Mouse (Mus musculus): ENCODE data around the gene Mapk12.

Gene Mapk12

GRCm38 (mm10) chr15:89140659-89141252 is at the start of gene Mapk12:
Gene Mapk12 (minus strand): TSS chr15:89140703.
- DNase-seq (ENCODE audit: low read depth, low spot score) = no peak

- no peak for DNase-seq (ENCODE audit: low read depth, low spot score)
These were observed 44.4 kb upstream of the Mapk12 start for GRCm38 (mm10) chr15:89184937-89185227.

GRCm38 (mm10) chr15:89184141-89184936 is 43.8 kb upstream of the Mapk12 start:
- no peak for DNase-seq (ENCODE audit: low read depth, low spot score)

DNA sequence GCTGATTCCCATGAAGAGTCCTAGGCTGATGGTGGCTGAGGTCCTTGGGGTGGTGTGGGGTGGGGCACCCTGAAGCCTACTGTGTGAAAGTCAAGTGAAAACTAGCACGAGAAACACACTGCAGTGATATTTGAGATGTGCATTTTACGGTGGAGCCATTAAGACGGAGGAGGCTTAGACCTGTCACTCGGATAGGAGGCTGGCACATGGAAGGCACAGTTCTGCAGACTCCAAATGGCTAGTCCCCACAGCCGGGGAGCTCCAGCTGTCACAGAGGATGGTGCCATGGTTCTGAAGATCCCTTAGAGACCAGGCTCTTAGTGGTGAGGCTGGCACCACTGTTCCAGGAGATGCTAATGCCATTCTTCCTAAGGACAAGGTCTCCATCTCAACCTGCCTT is 42.3 kb upstream of the Mapk12 start:
- no peak for DNase-seq (ENCODE audit: low read depth, low spot score)

GRCm38 (mm10) chr15:89182328-89182741 is 41.8 kb upstream of the Mapk12 start:
- no peak for DNase-seq (ENCODE audit: low read depth, low spot score)

DNA sequence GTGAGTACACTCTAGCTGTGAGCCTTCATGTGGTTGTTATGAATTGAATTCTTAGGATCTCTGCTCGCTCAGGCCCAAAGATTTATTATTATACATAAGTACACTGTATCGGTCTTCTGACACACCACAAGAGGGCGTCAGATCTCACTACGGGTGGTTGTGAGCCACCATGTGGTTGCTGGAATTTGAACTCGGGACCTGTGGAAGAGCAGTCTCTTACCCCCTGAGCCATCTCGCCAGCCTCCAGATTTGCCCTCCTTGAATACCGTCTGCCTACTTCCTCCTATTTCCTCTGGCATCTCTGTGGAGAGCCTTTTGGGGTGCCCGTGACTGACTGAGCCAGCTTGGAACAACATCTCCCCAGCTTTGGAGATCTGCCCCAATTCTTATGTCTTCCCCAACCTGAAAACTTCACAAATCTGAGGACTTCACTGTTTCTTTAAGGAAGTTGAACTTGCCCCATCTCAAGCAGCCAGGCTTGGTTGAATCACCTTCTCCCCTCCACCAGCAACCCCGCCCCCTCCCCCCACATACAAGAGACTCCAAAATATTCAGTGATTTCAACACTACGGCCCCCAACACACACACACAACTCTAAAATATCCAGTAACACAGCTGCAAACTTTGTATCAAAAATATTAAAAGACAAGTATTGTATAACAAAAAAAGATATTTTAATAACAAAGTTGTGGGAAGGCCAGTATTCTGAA is 41.2 kb upstream of the Mapk12 start:
- DNase-seq (ENCODE audit: low read depth, low spot score) = no peak

DNA sequence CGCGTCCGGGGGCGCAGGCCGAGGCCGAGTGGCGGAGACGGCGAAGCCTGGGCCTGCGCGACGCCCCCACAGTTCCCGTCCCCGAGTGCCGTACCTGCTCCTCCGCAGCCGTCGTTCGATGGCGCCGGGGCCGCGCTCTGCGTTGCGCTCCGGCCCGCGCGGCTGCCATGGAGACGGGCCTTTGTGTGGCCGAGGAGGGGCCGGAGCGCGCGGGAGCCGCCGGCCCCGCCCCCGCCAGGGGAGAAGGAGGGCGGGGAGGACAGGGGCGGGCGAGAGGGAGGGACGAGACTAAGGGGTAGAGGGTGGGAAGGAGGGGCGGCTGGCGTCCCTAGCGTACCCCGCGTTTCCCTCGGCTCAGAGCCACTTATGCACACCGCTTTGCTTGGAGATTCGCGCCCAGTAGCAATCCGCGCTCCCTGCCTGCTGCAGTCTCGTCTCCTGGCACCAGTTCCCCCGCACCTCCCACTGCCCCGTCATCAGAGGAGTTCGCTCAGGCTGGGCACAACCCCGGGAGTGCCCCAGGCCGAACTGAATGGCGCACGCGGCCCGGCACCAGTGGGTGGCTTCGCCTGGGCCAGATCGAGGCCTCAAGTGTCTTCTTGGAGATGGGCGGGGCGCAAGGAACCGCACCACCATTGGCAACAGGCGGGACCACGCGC is 40.2 kb upstream of the Mapk12 start, which contains the start of gene Plxnb2:
Plxnb2 (minus strand) TSS at position 218 of the 659 bp plus-strand sequence.
- peak; percentile 78 for DNase-seq (ENCODE audit: low read depth, low spot score)

- no peak for DNase-seq (ENCODE audit: low read depth, low spot score)
These were observed 39.6 kb upstream of the Mapk12 start for GRCm38 (mm10) chr15:89180081-89180541.

DNA sequence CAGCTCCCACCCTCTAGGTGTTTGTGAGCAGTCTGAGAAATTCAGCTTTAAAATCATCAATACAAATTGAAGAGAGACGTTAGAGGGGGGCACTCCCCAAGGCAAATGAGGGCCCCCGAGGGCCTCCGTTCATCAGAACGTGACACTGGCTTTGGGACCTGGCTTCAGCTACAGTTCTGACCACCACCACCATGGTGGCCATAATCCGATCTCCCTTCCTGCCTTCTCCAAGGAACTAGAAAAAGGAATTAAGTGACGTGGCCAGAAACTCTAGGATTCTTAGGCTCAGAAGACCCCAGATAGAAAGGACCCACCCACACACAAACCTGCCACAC is 39.1 kb upstream of the Mapk12 start:
- DNase-seq (ENCODE audit: low read depth, low spot score) = no peak

DNA sequence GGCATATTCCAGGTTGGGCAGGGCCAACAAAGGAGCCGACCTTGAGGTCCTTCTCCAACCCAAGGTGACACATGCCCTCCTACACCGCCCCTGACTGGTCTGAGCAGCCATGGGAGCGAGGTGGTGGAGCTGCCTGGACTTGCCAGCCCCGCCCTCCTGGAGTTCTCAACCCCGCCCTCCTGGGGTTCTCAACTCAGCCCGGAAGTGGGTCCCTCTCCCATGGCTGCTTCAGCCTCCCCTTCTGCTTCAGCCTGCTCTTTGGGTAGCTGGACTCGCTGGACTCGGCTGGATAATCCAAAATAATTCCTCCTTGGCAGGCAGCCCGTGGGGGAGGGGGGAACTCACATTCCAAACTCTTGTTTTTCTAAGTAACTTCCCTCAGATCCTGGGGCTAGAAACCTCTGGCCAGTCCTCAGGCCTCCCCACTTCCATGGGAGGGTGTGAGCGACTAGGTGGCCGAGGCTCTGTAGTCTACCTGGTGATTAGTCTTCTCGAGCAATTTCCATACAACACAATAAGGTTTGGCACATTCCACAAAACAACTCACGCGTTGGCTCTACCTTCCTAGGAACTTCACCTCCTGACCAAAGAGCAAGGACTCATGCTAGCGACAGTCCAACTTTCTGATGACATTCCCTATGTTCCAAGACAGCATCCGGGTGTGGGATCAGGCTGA is 38.6 kb upstream of the Mapk12 start:
- DNase-seq (ENCODE audit: low read depth, low spot score) = no peak

DNA sequence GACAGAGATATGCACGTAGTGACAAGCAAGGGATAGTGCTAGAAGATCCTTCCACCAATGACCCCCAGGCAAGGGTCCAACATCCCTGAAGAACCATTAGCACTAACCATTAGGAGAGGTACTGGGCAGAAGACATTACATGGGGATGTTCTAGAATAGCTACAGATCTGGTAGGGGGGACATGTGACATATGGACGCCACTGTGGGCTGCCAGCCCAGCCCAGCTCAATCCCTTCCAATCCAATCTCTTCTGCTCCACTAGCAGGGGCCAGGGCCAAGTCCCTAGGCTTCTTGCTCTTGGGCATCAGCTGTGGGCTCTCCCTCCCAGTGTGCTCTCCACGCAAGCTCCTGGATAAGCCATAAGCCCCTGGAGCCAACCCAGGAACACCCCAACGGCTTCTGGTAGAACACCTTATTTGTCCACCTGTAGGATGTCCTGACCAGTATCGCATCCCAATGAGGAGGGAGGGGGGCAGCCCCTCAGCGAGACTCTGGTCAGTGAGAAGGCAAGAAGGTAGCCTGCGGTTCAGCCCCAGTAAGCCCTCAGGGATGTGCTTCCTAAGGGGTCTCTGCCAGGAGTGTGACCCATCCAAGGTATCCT is 37.9 kb upstream of the Mapk12 start:
- DNase-seq (ENCODE audit: low read depth, low spot score) = no peak

DNA sequence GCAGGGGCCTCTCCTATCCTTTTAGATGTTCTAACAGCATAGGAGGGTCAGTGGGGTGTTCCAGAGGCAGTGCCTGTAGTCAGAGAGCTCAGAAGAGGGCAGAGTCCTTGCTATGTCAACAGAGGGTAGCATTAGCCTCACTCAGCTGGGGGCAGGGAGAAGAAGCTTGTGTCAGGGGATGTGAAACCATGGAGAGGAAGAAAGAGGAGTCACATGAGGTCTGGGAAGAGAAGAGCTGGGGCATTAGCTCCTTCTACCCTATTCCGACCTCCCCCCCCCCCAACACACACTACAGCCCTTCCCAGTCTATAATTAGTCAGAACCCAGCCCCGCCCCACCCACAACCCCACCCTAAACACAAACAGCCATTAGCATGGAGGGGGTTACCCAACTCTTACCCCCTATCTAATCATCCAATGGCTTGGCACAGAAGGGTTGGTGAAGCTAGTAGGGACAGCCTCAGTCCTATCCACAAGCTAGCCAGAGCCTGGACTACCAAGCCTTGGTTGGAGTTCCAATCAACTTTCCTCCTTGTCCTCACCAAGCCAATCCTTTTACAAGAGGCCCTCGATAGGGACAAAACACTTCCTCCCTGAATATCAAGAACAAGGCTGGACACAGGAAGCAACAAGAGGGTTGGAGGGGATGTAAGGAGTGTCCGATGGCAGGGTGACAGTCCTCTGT is 37.2 kb upstream of the Mapk12 start:
- DNase-seq (ENCODE audit: low read depth, low spot score) = no peak

- no peak for DNase-seq (ENCODE audit: low read depth, low spot score)
These were observed 36.6 kb upstream of the Mapk12 start for GRCm38 (mm10) chr15:89177121-89177520.

- DNase-seq (ENCODE audit: low read depth, low spot score) = no peak
These were observed 35.1 kb upstream of the Mapk12 start for GRCm38 (mm10) chr15:89175411-89176155.

DNA sequence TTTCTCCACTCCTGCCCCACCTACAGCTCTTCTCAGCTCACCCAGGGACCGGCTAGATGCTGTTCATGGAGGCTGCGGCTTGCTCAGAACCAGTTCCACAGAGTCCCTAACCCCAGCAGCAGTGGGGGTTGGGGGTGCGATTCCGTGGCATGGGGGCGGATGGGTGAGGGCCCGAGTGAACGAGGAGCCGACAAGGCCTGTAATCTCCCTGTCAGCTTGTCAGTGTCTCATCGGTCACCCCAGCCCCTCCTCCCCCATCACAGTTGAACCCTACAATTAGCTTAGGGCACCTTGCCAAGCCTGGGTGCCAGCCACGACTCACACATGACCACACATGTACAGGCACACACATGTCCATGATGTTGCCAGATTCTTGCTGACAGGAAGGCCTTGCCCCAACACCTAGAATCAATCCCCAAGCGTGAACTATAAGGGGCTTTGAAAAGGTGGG is 34.4 kb upstream of the Mapk12 start:
- no peak for DNase-seq (ENCODE audit: low read depth, low spot score)

DNA sequence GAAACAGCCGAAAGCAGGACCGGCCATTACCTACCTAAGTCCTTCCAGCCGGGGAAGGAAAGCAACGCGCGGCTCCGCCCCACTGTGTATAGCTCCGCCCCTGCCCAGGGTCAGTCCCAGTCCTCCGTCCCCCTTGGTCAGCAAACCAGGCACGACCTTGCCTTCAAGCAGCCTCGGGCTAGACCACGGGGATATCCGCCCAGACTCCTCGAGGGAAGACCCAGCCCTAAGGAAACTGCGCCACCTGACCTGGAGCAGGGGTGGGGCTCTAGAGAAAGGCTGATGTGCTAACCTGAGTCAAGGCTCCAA is 33.4 kb upstream of the Mapk12 start:
- DNase-seq (ENCODE audit: low read depth, low spot score) = no peak

DNA sequence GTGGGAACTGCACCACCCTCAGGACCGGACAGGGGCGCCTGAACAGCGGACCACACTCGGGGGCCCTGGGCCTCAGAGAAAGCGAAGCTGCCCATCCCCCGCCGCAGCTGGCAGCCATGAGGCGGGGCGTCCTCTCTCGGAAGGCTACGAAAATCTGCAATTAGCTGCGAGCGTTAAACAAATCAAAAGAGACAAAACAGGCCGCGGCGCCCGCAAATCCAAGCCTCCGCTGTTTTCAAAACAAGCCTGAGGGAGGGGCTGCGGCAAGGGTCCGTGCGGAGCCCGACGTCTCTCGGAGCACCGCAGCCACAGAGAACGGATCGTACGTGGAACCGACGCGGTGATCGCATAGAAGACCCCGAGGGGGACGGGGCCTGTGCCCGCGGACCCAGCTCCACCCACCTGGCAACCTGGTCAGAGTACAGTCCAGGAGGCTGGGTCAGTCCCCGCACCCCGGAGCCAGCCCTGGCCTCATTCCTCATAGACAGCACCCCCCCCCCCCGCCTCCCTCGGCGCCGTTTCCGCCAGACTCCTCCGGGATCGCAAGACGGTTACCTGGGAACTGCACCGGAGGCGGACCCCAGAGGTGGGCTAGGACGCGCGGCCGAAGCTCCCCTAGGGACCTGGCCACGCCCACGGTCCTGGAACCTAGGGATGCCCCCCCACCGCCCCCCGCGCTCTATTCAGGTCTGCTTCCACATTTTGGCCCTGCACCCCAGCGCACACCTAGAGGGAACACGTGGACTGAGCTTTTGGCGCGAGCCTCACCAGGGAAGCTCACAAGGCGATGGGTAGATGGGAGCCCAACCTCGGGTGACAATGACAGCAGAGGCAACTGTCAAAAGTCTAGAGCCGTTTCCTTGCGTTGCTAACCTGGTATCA is 32.8 kb upstream of the Mapk12 start:
- no peak for DNase-seq (ENCODE audit: low read depth, low spot score)

- DNase-seq (ENCODE audit: low read depth, low spot score) = no peak
These were observed 31.9 kb upstream of the Mapk12 start for GRCm38 (mm10) chr15:89172276-89172935.

Data from brain, embryonic 18.5 days (tissue).